Mouse (Mus musculus) WW6 (cell line): ENCODE results near the gene Gm5767.

Experiments used
- DNase-seq: peaks from one replicate; pipeline ENCODE4 v3.0.0-alpha.2; 2013; ENCODE audit warnings: low read depth, low spot score

Gene Gm5767

GRCm38 (mm10) chr16:8670041-8671035 lies 10.2 kb upstream of the Gm5767 start:
- DNase-seq = no peak

DNA sequence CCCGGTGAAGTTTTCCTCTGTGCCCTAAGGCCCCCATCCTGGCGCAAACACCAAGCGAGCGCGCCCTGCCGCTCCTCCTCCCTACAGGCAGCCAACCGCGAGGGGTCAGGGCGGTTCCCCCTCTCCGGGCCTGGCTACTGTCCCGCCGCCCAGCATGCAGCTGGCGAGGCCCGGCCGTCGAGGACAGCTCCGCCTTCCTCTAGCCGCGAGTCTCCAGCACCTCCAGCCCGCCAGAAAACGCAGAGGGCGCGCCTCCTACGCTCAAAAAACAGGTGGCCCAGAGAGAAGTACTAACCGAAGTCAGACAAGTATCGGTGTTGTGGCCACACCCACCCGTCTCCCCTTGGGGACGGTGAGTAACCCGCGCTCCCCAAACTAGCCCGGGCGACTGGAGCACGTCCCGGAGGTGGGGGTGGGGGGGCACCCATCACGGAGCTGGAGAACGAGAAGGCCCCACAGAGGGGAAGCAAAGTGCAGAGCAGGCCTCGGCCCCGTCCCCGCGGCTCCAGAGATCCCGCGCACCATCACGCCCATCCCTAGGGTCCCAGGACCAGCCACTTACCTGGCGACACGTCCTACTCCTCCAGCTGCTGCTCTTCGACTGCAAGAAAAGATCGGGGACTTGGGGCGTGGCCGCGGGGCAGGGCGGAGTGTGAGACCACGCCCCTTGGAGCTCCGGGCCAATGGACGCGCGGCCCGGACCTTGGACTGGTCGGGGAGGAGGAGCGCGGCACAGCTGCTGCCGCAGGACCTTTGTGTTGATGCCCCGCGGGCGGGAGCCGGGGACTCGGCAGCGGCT lies 8.8 kb upstream of the Gm5767 start, which contains the start of gene Carhsp1:
Gene Carhsp1 (minus strand): TSS at position 605 of the 799 bp plus-strand sequence.
- DNase-seq = peak; percentile 91

DNA sequence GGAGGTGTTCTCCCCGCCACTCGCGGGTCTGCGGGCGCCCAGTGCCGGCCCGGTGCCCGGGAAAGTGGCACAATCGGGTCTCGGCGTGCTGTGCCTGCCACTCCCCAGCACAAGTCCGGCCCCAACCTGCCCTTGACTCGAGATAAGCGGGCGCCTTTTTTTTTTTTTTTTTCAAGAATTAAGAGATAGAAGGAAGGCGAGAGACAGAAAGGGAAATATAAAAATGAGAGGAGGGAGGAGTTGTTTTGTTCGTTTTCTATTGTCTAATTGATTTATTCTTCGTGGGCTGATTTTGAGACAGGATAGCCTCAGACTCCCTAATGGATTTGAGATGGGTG lies 8.3 kb upstream of the Gm5767 start:
- DNase-seq = no peak

DNA sequence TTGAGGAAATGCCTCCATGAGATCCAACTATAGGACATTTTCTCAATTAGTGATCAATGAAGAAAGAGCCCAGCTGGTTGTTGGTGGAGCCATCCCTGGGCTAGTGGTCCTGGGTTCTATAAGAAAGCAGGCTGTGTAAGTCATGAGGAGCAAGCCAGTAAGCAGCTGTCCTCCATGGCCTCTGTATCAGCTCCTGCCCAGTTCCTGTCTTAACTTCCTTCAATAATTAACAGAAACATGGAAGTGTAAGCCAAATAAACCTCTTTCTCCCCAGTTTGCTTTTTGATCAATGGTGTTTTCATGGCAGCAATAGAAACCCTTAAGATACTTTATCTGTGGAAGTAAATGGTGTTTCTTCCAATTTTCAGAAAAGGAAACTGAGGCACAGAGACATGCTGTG lies 7.8 kb upstream of the Gm5767 start:
- DNase-seq = no peak

DNA sequence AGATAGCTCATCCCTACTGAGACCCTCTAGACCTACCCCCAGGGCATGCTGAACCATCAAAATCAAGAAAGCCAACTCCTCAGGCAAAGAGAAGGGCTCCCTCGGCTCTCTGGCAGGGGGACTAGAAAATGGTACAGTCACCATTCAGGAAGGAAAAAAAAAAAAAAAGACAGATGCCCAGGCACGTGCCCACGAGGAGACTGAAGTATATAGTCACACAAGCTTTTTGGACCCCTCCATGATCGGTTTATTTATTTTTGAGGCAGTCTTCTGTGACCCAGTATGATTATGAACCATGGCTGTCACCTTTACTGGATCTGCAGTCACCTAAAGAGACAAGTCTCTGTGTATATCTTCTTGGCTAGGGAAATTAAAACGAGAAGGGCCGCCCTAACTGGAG lies 7.2 kb upstream of the Gm5767 start:
- no peak for DNase-seq

GRCm38 (mm10) chr16:8674165-8674564 lies 6.4 kb upstream of the Gm5767 start:
- DNase-seq = peak; percentile 63

- no peak for DNase-seq
Measured at GRCm38 (mm10) chr16:8675559-8675958, 5.0 kb upstream of the Gm5767 start.

DNA sequence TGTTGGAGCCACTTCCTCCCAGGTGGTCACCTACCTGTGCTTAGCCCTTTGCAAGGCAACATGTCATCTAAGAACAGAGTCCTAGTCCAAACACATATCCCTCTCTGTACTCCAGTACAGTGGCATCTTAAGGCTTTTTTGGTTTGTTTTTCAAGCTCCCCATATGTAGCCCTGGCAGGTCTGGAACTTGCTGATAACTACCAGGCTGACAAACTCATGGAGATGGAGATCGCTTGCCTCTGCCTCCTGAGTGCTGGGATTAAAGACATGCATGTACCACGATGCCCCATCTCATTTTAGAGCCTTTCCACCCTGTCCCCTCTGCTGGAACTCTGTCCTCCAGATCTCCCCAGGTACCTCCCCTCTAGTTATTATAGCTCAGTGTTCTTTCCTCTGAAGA lies 4.3 kb upstream of the Gm5767 start:
- DNase-seq = no peak

GRCm38 (mm10) chr16:8676800-8677199 lies 3.8 kb upstream of the Gm5767 start:
- no peak for DNase-seq

GRCm38 (mm10) chr16:8678035-8678434 lies 2.5 kb upstream of the Gm5767 start:
- no peak for DNase-seq

DNA sequence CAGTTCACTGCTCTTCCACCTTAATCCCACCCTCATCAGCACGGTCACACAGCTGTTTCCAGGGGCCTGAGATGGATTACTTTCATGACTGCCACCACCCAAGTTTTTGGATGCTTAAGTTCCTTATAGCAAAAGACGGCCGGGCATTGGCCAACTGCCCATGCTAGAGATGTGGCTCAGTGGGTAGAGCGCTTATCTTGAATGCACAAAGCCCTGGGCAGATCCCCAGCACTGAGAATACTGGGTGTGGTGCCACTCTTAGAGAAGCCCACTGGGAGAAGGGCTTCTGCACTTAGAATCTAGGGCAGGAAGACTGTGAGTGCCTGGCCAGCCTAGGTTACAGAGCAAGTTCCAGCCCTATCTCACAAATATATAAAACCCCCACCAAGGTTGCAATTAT lies 1.9 kb upstream of the Gm5767 start:
- DNase-seq = no peak

DNA sequence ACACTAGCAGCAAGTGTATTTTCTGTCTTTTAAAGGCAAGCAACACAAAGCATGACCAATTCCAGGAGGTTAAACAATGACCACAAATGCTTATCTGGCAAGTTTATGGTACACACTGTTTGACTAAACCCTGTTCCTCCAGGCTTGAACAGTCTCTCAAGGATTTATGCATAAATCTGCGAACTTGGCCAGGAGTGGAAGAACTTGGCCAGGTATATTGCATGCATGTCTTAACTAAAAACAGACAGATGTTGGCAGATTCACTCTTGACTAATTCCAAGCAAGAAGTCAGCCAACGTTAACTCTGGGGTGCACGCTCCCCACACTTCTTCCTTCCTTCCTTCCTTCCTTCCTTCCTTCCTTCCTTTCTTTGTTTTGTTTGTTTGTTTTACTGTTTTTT lies 790 bp upstream of the Gm5767 start:
- DNase-seq = no peak

- no peak for DNase-seq
Measured at GRCm38 (mm10) chr16:8685087-8685486, 4.5 kb downstream of the Gm5767 start.

GRCm38 (mm10) chr16:8686121-8686870 lies 5.7 kb downstream of the Gm5767 start:
- peak; percentile 67 for DNase-seq

GRCm38 (mm10) chr16:8686871-8687535 lies 6.4 kb downstream of the Gm5767 start:
- no peak for DNase-seq

- no peak for DNase-seq
Measured at GRCm38 (mm10) chr16:8687559-8688112, 7.1 kb downstream of the Gm5767 start.

- DNase-seq = no peak
Measured at GRCm38 (mm10) chr16:8689979-8690656, 9.5 kb downstream of the Gm5767 start.

GRCm38 (mm10) chr16:8691206-8691605 lies 10.6 kb downstream of the Gm5767 start:
- no peak for DNase-seq

GRCm38 (mm10) chr16:8699556-8699955 lies 19.0 kb downstream of the Gm5767 start:
- DNase-seq = no peak

- no peak for DNase-seq
Measured at GRCm38 (mm10) chr16:8700586-8700985, 20.0 kb downstream of the Gm5767 start.
